Mouse (Mus musculus): ENCODE measurements around the gene Pla2g10.

DNA sequence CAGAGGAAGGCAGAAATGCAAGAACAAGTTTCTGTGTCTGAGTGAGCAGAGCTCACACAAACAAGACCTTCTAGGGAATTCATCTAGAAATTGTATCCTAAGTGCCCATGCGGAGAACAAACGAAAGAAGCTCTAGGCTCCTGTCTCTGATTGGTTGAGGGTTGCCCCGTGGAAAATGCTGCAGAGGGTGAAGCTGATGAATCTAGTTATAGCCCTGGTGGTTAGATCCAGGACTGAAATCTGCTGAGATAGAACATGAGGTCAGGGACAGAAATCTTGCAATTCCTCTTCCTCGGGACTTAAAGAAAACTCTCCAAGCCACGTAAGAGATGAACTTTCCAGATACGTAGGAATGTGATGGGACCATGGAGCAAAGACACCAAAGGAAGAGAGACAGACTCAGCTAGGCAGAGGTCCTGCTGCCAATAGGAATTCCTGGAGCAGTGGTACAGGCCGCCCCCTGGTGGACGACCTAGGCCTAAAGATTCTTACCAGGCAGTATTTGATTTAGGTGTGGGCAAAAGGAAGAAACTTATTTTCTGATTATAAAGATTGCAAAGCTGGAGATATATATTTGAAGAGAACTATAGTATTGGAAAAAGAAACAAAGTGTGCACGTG, 2.8 kb upstream of the Pla2g10 start:
- TF ChIP-seq CTCF (IDR thresholded peaks at IDR 0.05; ENCODE audit: low read depth) = peak; percentile 87
- no peak for TF ChIP-seq EP300 (IDR thresholded peaks at IDR 0.05; ENCODE audit: low read depth)

All from liver, postnatal 0 days (tissue).